Mouse (Mus musculus): Measurements from ENCODE around the gene Fam118b. TPM values are rescaled to one million over a fixed set of nuclear protein-coding genes. Genes with fewer than 3 reads are reported as not detected.

Gene Fam118b
- total and polyA plus RNA-seq, 3 experiments: 12.7 to 27.7 (median 21.3) TPM

DNA sequence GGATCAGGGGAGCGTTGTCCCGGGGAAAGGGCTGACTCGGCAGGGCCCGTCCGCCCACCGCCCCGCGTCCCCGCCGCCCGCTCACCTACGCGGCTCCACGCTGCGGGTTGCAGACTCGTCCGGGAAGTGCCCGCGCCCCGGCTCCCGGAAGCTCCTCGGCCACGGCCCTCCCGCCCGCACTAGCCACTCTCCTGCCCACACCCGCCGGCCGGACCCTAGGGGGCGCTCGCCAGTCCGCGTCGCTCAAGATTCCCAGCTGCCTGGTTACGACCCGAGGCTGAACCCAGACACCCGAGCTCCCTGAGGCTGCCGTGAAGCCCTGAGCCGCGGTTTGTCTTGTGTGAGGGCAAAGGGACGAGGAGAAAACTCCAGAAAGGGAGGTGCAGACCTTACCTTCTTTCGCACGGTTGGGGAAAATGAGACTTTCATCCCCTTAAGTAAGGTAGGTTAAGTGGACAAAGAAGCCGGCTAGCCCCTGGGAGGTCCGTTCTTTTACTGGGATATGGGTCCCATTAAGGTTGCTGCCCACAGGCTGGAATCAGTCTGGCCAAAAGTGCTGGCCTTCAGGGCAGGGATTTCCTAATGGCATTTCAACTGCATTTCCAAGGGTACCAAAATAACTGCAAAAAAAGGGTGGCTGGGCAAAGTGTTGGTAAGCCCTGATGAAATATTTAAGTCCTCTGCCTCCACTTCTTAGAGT is 67.7 kb downstream of the Fam118b start, which contains the start of the genes Srpr and Tirap:
TSS of gene Srpr (plus strand) at position 404 of the 700 bp plus-strand sequence.
TSS of gene Tirap (minus strand) at position 520 of the 700 bp plus-strand sequence.
- peak within 1 kb of the TSS; percentile 83 for H3K9ac ChIP-seq (ENCODE audit: insufficient read depth, low read depth)
- in situ Hi-C loops (cut with MboI; ENCODE audit: low pct_ligation_motif_present, low pct_unique_long_range_greater_than_20kb, low sequenced_read_pairs): loop anchor here (10.0 kb wide), 1 partner anchor 345 kb away; no protein-coding TSS in a partner anchor
- peak; percentile 64; the same call in 1 of the 2 replicates for TF ChIP-seq MAX (IDR thresholded peaks at IDR 0.05; ENCODE audit: low read length)
- no peak for TF ChIP-seq EP300 (IDR thresholded peaks at IDR 0.05; ENCODE audit: low read length)
- no peak; the same call in 1 of the 2 replicates for TF ChIP-seq RCOR1 (conservative IDR thresholded peaks at IDR 0.05; ENCODE audit: low read depth, low read length)
- no peak for TF ChIP-seq USF2 (conservative IDR thresholded peaks at IDR 0.05; ENCODE audit: low read depth, low read length)
- TF ChIP-seq UBTF (IDR thresholded peaks at IDR 0.05; ENCODE audit: low read depth, low read length): peak; percentile 74; the same call in 1 of the 2 replicates
- TF ChIP-seq NELFE (IDR thresholded peaks at IDR 0.05; ENCODE audit: low read depth, low read length): 0 out of 2 replicates have a peak, but pooled peaks have one; percentile 25
- TF ChIP-seq IRF4 (IDR thresholded peaks at IDR 0.05; ENCODE audit: low read depth, low read length): peak; percentile 69
- 0 out of 2 replicates have a peak, but pooled peaks have one; percentile 63 for TF ChIP-seq SIN3A (IDR thresholded peaks at IDR 0.05; ENCODE audit: low read length)
- TF ChIP-seq RAD21 (IDR thresholded peaks at IDR 0.05; ENCODE audit: low read depth, low read length): peak; percentile 28
- TF ChIP-seq BHLHE40 (IDR thresholded peaks at IDR 0.05; ENCODE audit: low read depth, low read length): 0 out of 2 replicates have a peak, but pooled peaks have one; percentile 20
- TF ChIP-seq ZMIZ1 (IDR thresholded peaks at IDR 0.05; ENCODE audit: low read depth, low read length): no peak; the same call in 1 of the 2 replicates
- TF ChIP-seq JUND (conservative IDR thresholded peaks at IDR 0.05; ENCODE audit: low read depth, low read length): no peak
- TF ChIP-seq GABPA (IDR thresholded peaks at IDR 0.05; ENCODE audit: insufficient replicate concordance, low read depth, low read length): no peak
- no peak for TF ChIP-seq USF1 (IDR thresholded peaks at IDR 0.05; ENCODE audit: low read depth, low read length)
- TF ChIP-seq MAZ (IDR thresholded peaks at IDR 0.05; ENCODE audit: low read depth, low read length): peak; percentile 85
- TF ChIP-seq CHD1 (IDR thresholded peaks at IDR 0.05; ENCODE audit: low read depth, low read length): no peak
- no peak for TF ChIP-seq CHD2 (IDR thresholded peaks at IDR 0.05; ENCODE audit: low read length)
- no peak; the same call in 1 of the 2 replicates for TF ChIP-seq POLR2A (IDR thresholded peaks at IDR 0.05; ENCODE audit: low read depth, low read length)
- no peak for TF ChIP-seq TBP (conservative IDR thresholded peaks at IDR 0.05; ENCODE audit: low read depth, low read length)
- peak; percentile 61 for TF ChIP-seq HCFC1 (IDR thresholded peaks at IDR 0.05; ENCODE audit: low read depth, low read length)
- no peak for TF ChIP-seq MYC (IDR thresholded peaks at IDR 0.05; ENCODE audit: low read depth, low read length)
- no peak for TF ChIP-seq MAFK (IDR thresholded peaks at IDR 0.05; ENCODE audit: insufficient replicate concordance, low read length)
- peak; percentile 17 to 80; a peak in 2 of 4 replicates for TF ChIP-seq CTCF (conservative IDR thresholded peaks at IDR 0.05 in 1 of 2, IDR thresholded peaks at IDR 0.05 in 1 of 2; ENCODE audit: low read depth in 2 of 2, low read length in 2 of 2)
- TF ChIP-seq MXI1 (IDR thresholded peaks at IDR 0.05; ENCODE audit: low read depth, low read length): peak; percentile 83; the same call in 1 of the 2 replicates
- TF ChIP-seq E2F4 (IDR thresholded peaks at IDR 0.05; ENCODE audit: insufficient replicate concordance, low read depth, low read length): no peak
- TF ChIP-seq SMC3 (IDR thresholded peaks at IDR 0.05; ENCODE audit: low read depth, low read length): peak; percentile 45
- TF ChIP-seq JUN (IDR thresholded peaks at IDR 0.05; ENCODE audit: insufficient read depth, low read depth, low read length): no peak
- TF ChIP-seq POLR2AphosphoS2 (IDR thresholded peaks at IDR 0.05; ENCODE audit: low read depth, low read length): no peak
- no peak for TF ChIP-seq ZKSCAN1 (IDR thresholded peaks at IDR 0.05; ENCODE audit: borderline replicate concordance, low read depth, low read length)
- peak; percentile 39; the same call in 1 of the 2 replicates for TF ChIP-seq NRF1 (IDR thresholded peaks at IDR 0.05; ENCODE audit: low read depth, low read length)
- peak; percentile 47; the same call in 1 of the 2 replicates for TF ChIP-seq MEF2A (IDR thresholded peaks at IDR 0.05; ENCODE audit: borderline replicate concordance, low read depth, low read length)
- TF ChIP-seq PAX5 (IDR thresholded peaks at IDR 0.05; ENCODE audit: low read length): no peak
- TF ChIP-seq KAT2A (IDR thresholded peaks at IDR 0.05; ENCODE audit: insufficient replicate concordance, low read length): 0 out of 2 replicates have a peak, but pooled peaks have one; percentile 17
- no peak for TF ChIP-seq ZC3H11A (IDR thresholded peaks at IDR 0.05; ENCODE audit: low read depth, low read length)
- TF ChIP-seq ETS1 (conservative IDR thresholded peaks at IDR 0.05; ENCODE audit: low read depth, low read length): no peak
- TF ChIP-seq ELF1 (IDR thresholded peaks at IDR 0.05; ENCODE audit: low read depth, low read length): peak; percentile 88
- TF ChIP-seq TCF12 (IDR thresholded peaks at IDR 0.05; ENCODE audit: low read depth, low read length): peak; percentile 74
- no peak for TF ChIP-seq ZNF384 (IDR thresholded peaks at IDR 0.05; ENCODE audit: low read depth, low read length)

More for the DNA sequence above, 67.7 kb downstream of the Fam118b start, which contains the start of the genes Srpr and Tirap:
- Histone ChIP-seq H3K4me3 (replicated peaks in 1 of 3; ENCODE audit: low read depth in 2 of 3, low read length in 2 of 3, poor library complexity in 1 of 3) (peak within 1 kb of the TSS; percentile 77 to 86 (median 80)), H3K79me2 (replicated peaks; ENCODE audit: control insufficient read depth, extremely low read depth, insufficient read depth, poor library complexity, severe bottlenecking) (peaks cover 20% of the 10 kb centered on the region), H3K4me2 (ENCODE audit: insufficient read depth, low read depth, poor library complexity, severe bottlenecking) (peak within 1 kb of the TSS; percentile 91), H3K9me3 (replicated peaks; ENCODE audit: low read length) (no peaks in the 10 kb centered on the region), H3K27ac (ENCODE audit: insufficient read depth, low read depth) (peak within 1 kb of the TSS; percentile 82), H3K27me3 (replicated peaks) (no peaks in the 10 kb centered on the region), H3K36me3 (replicated peaks in 1 of 2; ENCODE audit: control insufficient read depth in 1 of 2, insufficient read depth in 1 of 2, low read length in 1 of 2) (peaks cover 7 to 37% of the 10 kb centered on the region in 2 experiments), H3K4me1 (ENCODE audit: control insufficient read depth in 1 of 2, insufficient read depth in 2 of 2) (peaks cover 0 to 42% of the 10 kb centered on the region in 2 experiments; a peak in 2 of 4 replicates)
- dilution Hi-C loops (cut with MboI; ENCODE audit: extremely low pct_ligation_motif_present, extremely low pct_unique_long_range_greater_than_20kb, low sequenced_read_pairs): no loop called here
- peak; percentile 70 for DNase-seq (ENCODE audit: extremely low read depth)

All from CH12.LX (cell line).